Mouse (Mus musculus): ENCODE results near the gene Hist1h4m. TPM values are rescaled to one million over a fixed set of nuclear protein-coding genes. Genes with fewer than 3 reads are reported as not detected.
A peak's percentile ranks its signal among the peaks of the same experiment; 100 is the strongest.
"Not testable (repeated sequence)": the region's sequence is repeated elsewhere in the genome, so short reads cannot be mapped to it uniquely, and the experiment has no call there.

Hist1h4m gene
- polyA plus RNA-seq, 1 experiment from 2014 or later, result not detected

DNA sequence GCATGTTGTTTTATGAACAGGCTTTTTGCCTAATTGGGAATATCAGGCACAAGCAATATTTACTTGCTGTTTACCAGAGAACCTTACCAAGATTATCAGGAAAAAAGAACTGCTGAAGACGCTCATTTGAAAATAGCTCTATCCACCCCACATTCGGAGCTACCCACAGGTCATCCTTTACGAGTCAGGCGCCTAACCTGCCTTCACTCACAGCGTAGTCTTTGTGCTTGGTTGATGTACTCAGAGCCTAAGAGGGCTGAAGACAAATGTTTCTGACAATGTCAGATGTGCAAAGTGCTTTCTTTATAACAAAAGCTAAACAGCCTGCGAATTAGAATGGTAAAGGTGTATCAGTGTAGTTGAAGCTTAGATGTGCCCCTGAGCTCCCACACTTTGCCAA lies 27.2 kb upstream of the Hist1h4m start:
- no peak for ATAC-seq
- H3K9ac ChIP-seq (replicated peaks; ENCODE audit: low read depth, low read length), result no peak overlapping the region
- H3K27me3 ChIP-seq (replicated peaks; ENCODE audit: control insufficient read depth, insufficient read depth, low read length), result no peaks in the 10 kb centered on the region
- no peak overlapping the region for H3K4me3 ChIP-seq (replicated peaks; ENCODE audit: low read length)
- H3K4me2 ChIP-seq (ENCODE audit: low read length), result no peak overlapping the region; the same call in 1 of the 2 replicates
- WGBS, result 25% methylated on average over 6 of the region's 6 CpGs
- H3K27ac ChIP-seq (ENCODE audit: low read length), result peak overlapping the region; percentile 72
- H3K9me3 ChIP-seq (ENCODE audit: control insufficient read depth, low read length), result no peaks in the 10 kb centered on the region
- H3K4me1 ChIP-seq (replicated peaks; ENCODE audit: control insufficient read depth, insufficient read depth, low read length), result peaks cover 42% of the 10 kb centered on the region
- H3K36me3 ChIP-seq (ENCODE audit: control insufficient read depth, insufficient read depth), result no peaks in the 10 kb centered on the region

GRCm38 (mm10) chr13:21786189-21786898 lies 25.2 kb upstream of the Hist1h4m start:
- 2% methylated on average over 8 of the region's 8 CpGs for WGBS
- Histone ChIP-seq H3K9ac (replicated peaks; ENCODE audit: low read depth, low read length) (peak overlapping the region; percentile 52), H3K4me1 (replicated peaks; ENCODE audit: control insufficient read depth, insufficient read depth, low read length) (peaks cover 36% of the 10 kb centered on the region), H3K27me3 (replicated peaks; ENCODE audit: control insufficient read depth, insufficient read depth, low read length) (no peaks in the 10 kb centered on the region), H3K4me2 (ENCODE audit: low read length) (peak overlapping the region; percentile 57), H3K27ac (ENCODE audit: low read length) (peak overlapping the region; percentile 66), H3K4me3 (replicated peaks; ENCODE audit: low read length) (peak overlapping the region; percentile 44), H3K9me3 (ENCODE audit: control insufficient read depth, low read length) (no peaks in the 10 kb centered on the region), H3K36me3 (ENCODE audit: control insufficient read depth, insufficient read depth) (no peaks in the 10 kb centered on the region)
- no peak for ATAC-seq

DNA sequence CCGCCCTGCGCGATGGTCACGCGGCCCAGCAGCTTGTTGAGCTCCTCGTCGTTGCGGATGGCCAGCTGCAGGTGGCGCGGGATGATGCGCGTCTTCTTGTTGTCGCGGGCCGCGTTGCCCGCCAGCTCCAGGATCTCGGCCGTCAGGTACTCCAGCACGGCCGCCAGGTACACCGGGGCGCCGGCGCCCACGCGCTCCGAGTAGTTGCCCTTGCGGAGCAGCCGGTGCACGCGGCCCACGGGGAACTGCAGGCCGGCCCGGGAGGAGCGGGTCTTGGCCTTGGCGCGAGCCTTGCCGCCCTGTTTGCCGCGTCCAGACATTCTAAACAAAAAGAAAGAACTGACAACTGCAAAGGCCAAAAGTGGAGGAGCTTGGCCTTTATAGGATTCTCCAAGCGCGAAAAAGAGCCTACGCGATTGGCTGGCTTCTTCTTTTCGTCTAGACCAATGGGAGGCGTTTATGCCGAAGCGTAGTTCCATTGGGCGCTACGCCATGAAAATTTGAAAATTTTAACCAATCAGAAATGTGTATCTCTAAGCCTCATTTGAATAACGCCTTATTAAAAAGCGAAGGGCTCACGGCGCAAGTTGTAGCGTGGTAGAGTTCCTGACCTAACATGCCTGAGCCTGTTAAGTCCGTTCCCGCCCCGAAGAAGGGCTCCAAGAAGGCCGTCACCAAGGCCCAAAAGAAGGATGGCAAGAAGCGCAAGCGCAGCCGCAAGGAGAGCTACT lies 24.5 kb upstream of the Hist1h4m start, which contains the start of the genes Hist1h2an and Hist1h2bp:
Gene Hist1h2an (minus strand): TSS at position 320 of the 731 bp plus-strand sequence.
Gene Hist1h2bp (plus strand): TSS at position 563 of the 731 bp plus-strand sequence.
- peak within 1 kb of the TSS; percentile 52 for H3K9ac ChIP-seq (replicated peaks; ENCODE audit: low read depth, low read length)
- not testable (repeated sequence) for H3K36me3 ChIP-seq (ENCODE audit: control insufficient read depth, insufficient read depth)

DNA sequence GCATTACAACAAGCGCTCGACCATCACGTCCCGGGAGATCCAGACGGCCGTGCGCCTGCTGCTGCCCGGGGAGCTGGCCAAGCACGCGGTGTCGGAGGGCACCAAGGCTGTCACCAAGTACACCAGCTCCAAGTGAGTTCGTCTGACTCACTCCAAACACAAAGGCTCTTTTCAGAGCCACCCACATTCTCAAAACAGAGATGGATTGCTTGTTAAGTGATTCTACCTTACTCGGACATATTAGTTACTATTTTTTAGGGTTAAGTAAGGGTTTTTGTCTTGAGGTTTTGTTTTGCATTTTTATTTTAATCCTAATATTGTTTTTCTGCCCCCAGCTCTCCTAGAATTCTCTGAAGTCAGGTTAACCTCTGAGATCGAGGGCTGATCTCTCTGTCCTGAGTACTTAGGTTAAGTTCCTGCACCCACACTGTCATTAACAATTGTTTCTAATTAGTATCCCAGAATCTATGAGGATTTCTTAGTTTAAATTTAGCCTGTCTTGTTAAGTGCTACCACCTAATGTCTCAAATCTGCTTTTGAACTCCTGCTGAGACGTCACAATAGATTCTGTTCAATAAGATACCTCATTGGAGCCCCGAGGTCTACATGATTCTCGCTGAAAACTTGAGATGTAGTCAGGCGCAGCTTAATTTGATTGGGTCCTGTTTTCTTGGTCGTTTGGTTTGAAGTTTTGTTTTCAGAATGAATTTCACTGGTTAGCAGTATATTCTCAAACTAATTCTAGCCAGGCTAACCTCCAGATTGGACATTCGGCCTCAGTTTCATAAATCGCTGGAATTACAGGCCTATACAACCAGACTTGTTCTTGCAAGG lies 23.6 kb upstream of the Hist1h4m start:
- peak overlapping the region; percentile 28 for H3K4me3 ChIP-seq (replicated peaks; ENCODE audit: low read length)
- ATAC-seq, result peak; percentile 19
- 8% methylated on average over 14 of the region's 21 CpGs for WGBS
- peak overlapping the region; percentile 48 for H3K4me2 ChIP-seq (ENCODE audit: low read length)
- no peaks in the 10 kb centered on the region for H3K36me3 ChIP-seq (ENCODE audit: control insufficient read depth, insufficient read depth)
- no peaks in the 10 kb centered on the region for H3K27me3 ChIP-seq (replicated peaks; ENCODE audit: control insufficient read depth, insufficient read depth, low read length)
- peak overlapping the region; percentile 63 for H3K27ac ChIP-seq (ENCODE audit: low read length)
- H3K4me1 ChIP-seq (replicated peaks; ENCODE audit: control insufficient read depth, insufficient read depth, low read length), result peaks cover 28% of the 10 kb centered on the region
- H3K9me3 ChIP-seq (ENCODE audit: control insufficient read depth, low read length), result no peaks in the 10 kb centered on the region
- H3K9ac ChIP-seq (replicated peaks; ENCODE audit: low read depth, low read length), result no peak overlapping the region; the same call in 1 of the 2 replicates

More for the DNA sequence above, 24.5 kb upstream of the Hist1h4m start, which contains the start of the genes Hist1h2an and Hist1h2bp:
- H3K9me3 ChIP-seq (ENCODE audit: control insufficient read depth, low read length); H3K27me3 ChIP-seq (replicated peaks; ENCODE audit: control insufficient read depth, insufficient read depth, low read length): not testable (repeated sequence)
- H3K4me3 ChIP-seq (replicated peaks; ENCODE audit: low read length), result peak within 1 kb of the TSS; percentile 44
- peak; percentile 91 for ATAC-seq
- WGBS, result under 1% methylated on average over 32 of the region's 63 CpGs
- peak within 1 kb of the TSS; percentile 74 for H3K27ac ChIP-seq (ENCODE audit: low read length)
- peaks cover 36% of the 10 kb centered on the region for H3K4me1 ChIP-seq (replicated peaks; ENCODE audit: control insufficient read depth, insufficient read depth, low read length)
- peak within 1 kb of the TSS; percentile 57 for H3K4me2 ChIP-seq (ENCODE audit: low read length)

DNA sequence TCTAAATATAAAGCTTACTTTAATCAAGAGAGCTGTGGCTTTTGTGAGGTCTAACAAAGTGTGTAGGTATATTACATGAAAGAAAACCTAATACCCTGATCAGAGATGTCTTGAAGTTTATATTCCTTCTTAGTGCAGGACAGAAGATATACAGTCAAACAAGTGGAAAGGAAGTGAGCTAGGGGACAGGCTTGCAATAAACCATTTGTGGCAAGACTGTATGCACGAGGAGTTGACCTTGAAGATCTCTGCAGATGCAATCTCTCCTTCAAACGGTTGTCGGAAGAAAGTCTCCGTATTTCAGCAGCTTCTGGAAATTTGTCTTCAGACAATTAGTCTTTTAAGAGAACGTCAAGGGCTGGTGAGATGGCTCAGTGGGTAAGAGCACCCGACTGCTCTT lies 21.6 kb upstream of the Hist1h4m start:
- Histone ChIP-seq H3K9me3 (ENCODE audit: control insufficient read depth, low read length) (no peaks in the 10 kb centered on the region), H3K4me1 (replicated peaks; ENCODE audit: control insufficient read depth, insufficient read depth, low read length) (peaks cover 18% of the 10 kb centered on the region), H3K4me3 (replicated peaks; ENCODE audit: low read length) (no peak overlapping the region), H3K9ac (replicated peaks; ENCODE audit: low read depth, low read length) (no peak overlapping the region), H3K27me3 (replicated peaks; ENCODE audit: control insufficient read depth, insufficient read depth, low read length) (no peaks in the 10 kb centered on the region), H3K27ac (ENCODE audit: low read length) (no peak overlapping the region), H3K36me3 (ENCODE audit: control insufficient read depth, insufficient read depth) (no peaks in the 10 kb centered on the region), H3K4me2 (ENCODE audit: low read length) (no peak overlapping the region)
- WGBS, result 62% methylated on average over 6 of the region's 6 CpGs
- ATAC-seq, result no peak

DNA sequence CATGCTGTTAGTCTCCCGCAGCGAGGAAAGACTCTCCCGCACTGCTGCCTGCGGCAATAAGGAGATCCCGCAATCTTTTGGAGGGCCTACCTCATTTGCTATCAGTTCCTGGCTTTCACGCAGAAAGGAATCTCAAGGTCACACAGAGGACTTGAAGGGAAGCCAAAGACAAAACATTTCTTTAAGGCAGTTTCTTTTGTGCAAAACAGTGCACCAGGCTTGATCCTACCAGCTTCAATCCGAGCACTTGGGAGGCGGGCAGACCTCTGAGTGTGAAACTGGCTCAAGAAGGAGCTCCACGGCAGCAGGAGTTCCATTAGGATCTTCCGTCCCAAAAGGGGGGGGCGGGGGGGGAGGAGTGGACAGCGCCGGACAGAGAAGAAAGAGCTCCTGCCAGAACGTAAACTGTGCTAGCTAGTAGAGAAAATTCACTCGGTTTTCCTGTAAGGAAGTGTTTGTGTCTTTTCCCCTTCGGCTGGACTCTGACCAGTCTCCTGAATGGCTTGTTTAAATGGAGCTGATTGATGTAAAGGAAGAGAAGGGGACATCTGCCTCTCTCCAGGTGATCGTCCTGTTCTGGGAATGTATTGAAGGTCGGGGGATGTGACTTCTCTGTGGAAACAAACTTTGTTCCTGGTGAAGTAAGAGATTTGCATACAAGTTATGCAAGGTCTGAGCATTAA lies 20.8 kb upstream of the Hist1h4m start:
- WGBS, result 7% methylated on average over 18 of the region's 18 CpGs
- no peak for ATAC-seq
- H3K27me3 ChIP-seq (replicated peaks; ENCODE audit: control insufficient read depth, insufficient read depth, low read length), result no peaks in the 10 kb centered on the region
- H3K4me1 ChIP-seq (replicated peaks; ENCODE audit: control insufficient read depth, insufficient read depth, low read length), result peaks cover 17% of the 10 kb centered on the region
- H3K9me3 ChIP-seq (ENCODE audit: control insufficient read depth, low read length), result no peaks in the 10 kb centered on the region
- no peak overlapping the region for H3K27ac ChIP-seq (ENCODE audit: low read length)
- H3K9ac ChIP-seq (replicated peaks; ENCODE audit: low read depth, low read length), result no peak overlapping the region
- H3K4me3 ChIP-seq (replicated peaks; ENCODE audit: low read length), result no peak overlapping the region
- peak overlapping the region; percentile 29; the same call in 1 of the 2 replicates for H3K4me2 ChIP-seq (ENCODE audit: low read length)
- no peaks in the 10 kb centered on the region for H3K36me3 ChIP-seq (ENCODE audit: control insufficient read depth, insufficient read depth)

GRCm38 (mm10) chr13:21795584-21795983 lies 16.0 kb upstream of the Hist1h4m start:
- Histone ChIP-seq H3K9ac (replicated peaks; ENCODE audit: low read depth, low read length) (no peak overlapping the region), H3K9me3 (ENCODE audit: control insufficient read depth, low read length) (no peaks in the 10 kb centered on the region), H3K36me3 (ENCODE audit: control insufficient read depth, insufficient read depth) (no peaks in the 10 kb centered on the region), H3K27me3 (replicated peaks; ENCODE audit: control insufficient read depth, insufficient read depth, low read length) (no peaks in the 10 kb centered on the region), H3K4me1 (replicated peaks; ENCODE audit: control insufficient read depth, insufficient read depth, low read length) (peaks cover 4% of the 10 kb centered on the region; the same call in 1 of the 2 replicates), H3K27ac (ENCODE audit: low read length) (no peak overlapping the region), H3K4me3 (replicated peaks; ENCODE audit: low read length) (no peak overlapping the region), H3K4me2 (ENCODE audit: low read length) (no peak overlapping the region)
- no peak for ATAC-seq
- 89% methylated on average over 7 of the region's 7 CpGs for WGBS

DNA sequence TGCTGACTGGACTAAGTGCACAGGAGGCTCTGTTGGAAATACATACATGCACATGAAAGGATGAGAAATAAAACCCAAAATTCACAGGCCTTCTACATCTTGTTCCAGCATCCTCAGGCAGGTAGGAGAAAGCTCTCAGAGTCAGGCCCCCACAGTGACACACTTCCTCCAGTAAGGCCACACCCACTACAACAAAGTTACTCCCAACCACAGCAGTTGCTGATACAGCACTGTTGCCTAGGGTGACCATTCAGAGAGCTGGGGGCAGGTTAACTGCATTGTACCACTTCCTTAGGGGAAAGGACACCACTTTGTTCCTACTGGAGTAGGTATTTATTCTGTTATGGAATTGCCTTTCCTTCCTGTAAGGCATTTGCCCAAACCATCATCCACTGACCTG lies 14.4 kb upstream of the Hist1h4m start:
- not testable (repeated sequence) for H3K36me3 ChIP-seq (ENCODE audit: control insufficient read depth, insufficient read depth); H3K9me3 ChIP-seq (ENCODE audit: control insufficient read depth, low read length); H3K9ac ChIP-seq (replicated peaks; ENCODE audit: low read depth, low read length); ATAC-seq; H3K4me3 ChIP-seq (replicated peaks; ENCODE audit: low read length); H3K4me1 ChIP-seq (replicated peaks; ENCODE audit: control insufficient read depth, insufficient read depth, low read length); H3K4me2 ChIP-seq (ENCODE audit: low read length); H3K27ac ChIP-seq (ENCODE audit: low read length); H3K27me3 ChIP-seq (replicated peaks; ENCODE audit: control insufficient read depth, insufficient read depth, low read length)

Measured in forebrain, embryonic 16.5 days (tissue).